Comparison of ENCODE assay signal across 12 mouse cellular contexts in genomic region chr13:103977844-103978243, GRCm38 (mm10). TPM values are rescaled to one million over a fixed set of nuclear protein-coding genes. Genes with fewer than 3 reads are reported as not detected.
DNase-seq lines count a peak whose midpoint lies in the region; ATAC-seq lines count a peak whose summit lies in the region.
"Had no signal": no experiment of that assay in that cellular context is flagged by ENCODE, and none has a peak within 500 bp of the region (broad histone marks: within the 10 kb centered on the region; RNA-seq: fewer than 3 reads in every experiment).

No protein-coding gene starts in this region.

- no peak overlapping the region for H3K4me3 ChIP-seq in heart, embryonic 15.5 days
- H3K4me3 ChIP-seq: liver, embryonic 13.5 days; neural tube, embryonic 12.5 days had no signal

- WGBS in heart, embryonic 15.5 days: 54% methylated on average over 6 of the region's 6 CpGs

- H3K27ac ChIP-seq in heart, embryonic 15.5 days: peak overlapping the region; percentile 78
- H3K27ac ChIP-seq: liver, embryonic 13.5 days; neural tube, embryonic 12.5 days had no signal

- no peak overlapping the region for H3K9ac ChIP-seq in heart, embryonic 15.5 days
- H3K9ac ChIP-seq: liver, embryonic 13.5 days; neural tube, embryonic 12.5 days had no signal

- H3K4me1 ChIP-seq in heart, embryonic 15.5 days (replicated peaks): peaks cover 18% of the 10 kb centered on the region
- H3K4me1 ChIP-seq: liver, embryonic 13.5 days; neural tube, embryonic 12.5 days had no signal

- DNase-seq in heart, adult 18-20 months: no peak
- DNase-seq in adrenal gland, postnatal 25 days: peak; percentile 27
- peak; percentile 71 for DNase-seq in kidney, adult 9 months
- DNase-seq in lung, postnatal 36 days: peak; percentile 65
- no peak for DNase-seq in frontal cortex, adult 2 months (ENCODE audit: extremely low spot score in 1 of 2, low spot score in 1 of 2)
- no peak for DNase-seq in layer of hippocampus, postnatal 14 days (ENCODE audit: low spot score in 2 of 2)
- DNase-seq: cerebellum, adult 11-12 months; liver, embryonic 13.5 days; thymus, adult 2 months had no signal

- no peaks in the 10 kb centered on the region for H3K36me3 ChIP-seq in heart, embryonic 15.5 days
- H3K36me3 ChIP-seq: liver, embryonic 13.5 days; neural tube, embryonic 12.5 days had no signal

- ATAC-seq in heart, embryonic 15.5 days (replicated peaks; ENCODE audit: insufficient number of reproducible peaks, insufficient read depth, low FRiP score, low read depth): no peak
- no peak for ATAC-seq in monocyte, adult 5-6 weeks (replicated peaks; ENCODE audit: insufficient number of reproducible peaks, low FRiP score, low TSS enrichment, poor library complexity, severe bottlenecking)

- no peaks in the 10 kb centered on the region for H3K27me3 ChIP-seq in heart, embryonic 15.5 days
- H3K27me3 ChIP-seq: liver, embryonic 13.5 days; neural tube, embryonic 12.5 days had no signal

- H3K4me2 ChIP-seq in heart, embryonic 15.5 days: no peak overlapping the region
- H3K4me2 ChIP-seq: liver, embryonic 13.5 days; neural tube, embryonic 12.5 days had no signal

- H3K9me3 ChIP-seq in heart, embryonic 15.5 days (replicated peaks): no peaks in the 10 kb centered on the region
- H3K9me3 ChIP-seq: liver, embryonic 13.5 days had no signal

RNA-seq across cellular contexts. Expression of gene Erbin, which starts 57.5 kb away (rescaled TPM):
- polyA plus RNA-seq in heart, embryonic 15.5 days (2015; fragmentation: Nextera tagmentation; extraction: Ambion mirVana): 10.3 and 11.1 TPM in 2 replicates
- 10 to 100 TPM; 42.5 to 47.2 TPM for total RNA-seq in heart, adult 18-20 months (2021)
- 90.1 and 102 TPM in 2 replicates for total RNA-seq in adrenal gland, postnatal 25 days (2021)
- polyA plus RNA-seq in frontal cortex, adult 2 months (2012; rRNA removed): 26.8 and 29.4 TPM in 2 replicates
- 10 to 100 TPM; 39.4 to 42.8 TPM for total RNA-seq in layer of hippocampus, postnatal 14 days (2021)
- 155 to 190 TPM (median 167 TPM) in 3 replicates for total RNA-seq in monocyte, adult 5-6 weeks (2017)

Comparison
In these comparisons a context has a peak if more than half of its experiments do, and no peak if none do; other contexts are left out.
1. DNase-seq: peak in adrenal gland, postnatal 25 days (single experiment), kidney, adult 9 months (single experiment) and lung, postnatal 36 days (single experiment); none in heart, adult 18-20 months (0 of 2), frontal cortex, adult 2 months (0 of 2) and layer of hippocampus, postnatal 14 days (0 of 2).